Mouse (Mus musculus) heart, adult 9 months (tissue): ENCODE data around the gene Stard3nl.
"Not testable (repeated sequence)": the region's sequence is repeated elsewhere in the genome, so short reads cannot be mapped to it uniquely, and the experiment has no call there.

Source experiments
- DNase-seq, 2 experiments: peaks; one replicate each; pipeline ENCODE4 v3.0.0; 2022; ENCODE audit warnings: low spot score in 2 of 2

The Stard3nl gene

DNA sequence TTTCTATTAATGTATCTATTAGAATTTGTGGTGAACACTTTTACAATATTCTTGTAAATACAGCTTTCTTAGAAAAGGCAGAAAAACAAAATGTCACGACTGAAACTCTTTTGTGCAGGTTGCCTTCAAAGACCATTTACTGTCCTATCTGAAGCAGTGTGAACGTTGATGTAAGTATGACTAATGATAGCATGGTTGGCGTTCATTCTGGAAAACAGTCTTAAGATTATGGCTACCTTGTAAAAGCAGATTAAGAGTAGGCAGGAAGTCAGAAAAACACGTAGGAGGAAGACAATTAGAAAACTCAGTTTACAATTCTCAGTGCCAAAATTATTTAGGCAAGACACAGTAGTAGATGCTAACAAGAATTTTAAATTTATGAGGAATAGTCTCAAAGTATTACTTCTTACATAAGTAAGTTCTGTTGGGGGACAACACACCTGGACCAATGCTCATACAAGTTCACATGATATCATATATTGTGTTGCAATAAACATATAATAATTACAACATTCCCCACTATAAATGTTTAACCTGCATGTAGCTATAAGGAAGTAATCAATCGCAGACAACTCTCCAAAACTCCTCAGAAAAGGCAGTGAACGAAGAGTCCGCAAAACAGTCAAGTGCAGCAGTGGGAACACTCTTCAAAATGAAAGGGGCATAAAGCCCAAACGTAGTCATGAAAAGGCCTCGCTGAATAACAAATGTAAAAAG lies 14.3 kb downstream of the Stard3nl start:
- no peak for DNase-seq

DNA sequence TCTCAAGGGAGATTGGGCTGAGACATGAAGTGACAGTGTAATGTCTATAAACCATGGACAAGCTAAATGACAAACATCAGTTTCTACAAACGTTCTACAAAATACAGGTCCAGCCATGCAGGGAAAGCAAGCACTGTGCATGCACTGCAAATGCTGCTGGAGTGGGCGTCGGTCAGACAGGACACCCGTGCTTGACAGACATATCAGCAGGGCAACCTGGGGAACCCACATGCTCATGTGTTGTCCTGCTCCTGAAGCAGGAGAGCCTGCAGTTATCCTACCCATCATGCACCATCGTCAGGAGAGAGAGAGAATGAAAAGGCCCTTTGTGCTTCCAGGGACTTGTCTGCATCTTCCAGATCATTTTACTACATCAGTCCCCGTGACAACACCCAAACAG lies 16.3 kb downstream of the Stard3nl start:
- DNase-seq, result no peak

DNA sequence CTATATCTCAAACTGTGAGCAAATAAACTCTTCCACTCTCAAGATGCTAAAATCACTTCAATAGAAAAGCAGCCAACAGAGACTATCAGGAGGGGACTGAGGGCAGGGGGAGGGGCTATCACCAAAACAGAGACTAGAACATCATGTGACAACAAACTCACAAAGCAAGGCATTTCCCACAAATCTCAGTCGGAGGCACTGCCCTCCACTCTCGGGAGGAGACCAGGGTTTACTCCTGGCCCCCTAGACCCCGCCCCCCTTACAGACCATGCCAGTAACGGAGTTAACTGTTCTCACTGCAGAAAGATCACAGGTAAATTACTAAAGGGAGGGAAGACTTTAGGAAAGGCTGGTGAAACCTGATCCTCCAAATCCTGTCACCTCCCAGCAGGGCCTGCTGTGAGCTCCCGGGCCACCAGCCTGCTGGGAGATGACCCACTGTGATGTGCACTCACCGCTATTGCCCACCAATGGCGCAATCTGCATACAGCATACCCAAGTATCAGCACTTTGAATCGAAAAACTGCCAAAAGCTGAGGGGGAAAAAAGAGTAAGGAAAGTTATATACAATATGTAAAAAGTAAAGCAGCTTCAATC lies 23.4 kb downstream of the Stard3nl start:
- no peak for DNase-seq

DNA sequence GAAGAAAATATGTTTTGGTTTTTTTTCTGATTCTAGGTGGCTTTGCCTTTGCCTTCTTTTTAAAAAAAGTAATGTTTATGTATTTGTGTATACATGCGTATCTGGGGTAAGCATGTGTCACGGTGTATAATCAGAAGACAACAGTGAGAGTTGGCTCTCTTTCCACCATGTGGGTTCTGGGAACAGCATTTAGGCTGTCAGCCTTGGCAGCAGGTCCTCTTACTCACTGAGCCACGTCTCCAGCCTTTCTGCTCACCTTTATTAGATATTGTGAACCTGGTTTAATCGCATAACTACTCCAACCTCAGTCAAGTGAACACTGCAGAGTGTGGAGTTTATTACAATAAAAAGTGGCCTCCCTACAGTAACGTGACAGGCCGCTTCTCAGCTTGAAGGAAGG lies 26.8 kb downstream of the Stard3nl start:
- no peak for DNase-seq

DNA sequence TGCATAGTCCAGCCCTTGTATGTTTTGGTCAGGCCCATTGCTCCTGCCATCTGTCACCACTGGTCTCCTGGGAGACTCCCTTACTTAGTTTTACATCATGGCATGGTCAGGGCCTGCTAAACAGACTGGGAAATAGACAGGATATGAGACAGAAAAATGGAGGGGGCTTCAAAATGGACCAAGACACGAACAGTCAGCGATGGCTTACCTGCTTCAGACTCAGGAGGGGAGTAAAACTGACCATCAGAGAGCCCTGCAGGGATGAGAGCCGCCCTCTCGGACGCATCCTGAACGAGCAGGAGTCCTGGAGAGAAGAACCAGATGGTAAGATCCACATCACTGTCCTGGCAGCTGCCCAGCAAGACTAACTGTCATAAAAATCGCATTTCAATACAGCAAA lies 28.1 kb downstream of the Stard3nl start:
- no peak for DNase-seq

DNA sequence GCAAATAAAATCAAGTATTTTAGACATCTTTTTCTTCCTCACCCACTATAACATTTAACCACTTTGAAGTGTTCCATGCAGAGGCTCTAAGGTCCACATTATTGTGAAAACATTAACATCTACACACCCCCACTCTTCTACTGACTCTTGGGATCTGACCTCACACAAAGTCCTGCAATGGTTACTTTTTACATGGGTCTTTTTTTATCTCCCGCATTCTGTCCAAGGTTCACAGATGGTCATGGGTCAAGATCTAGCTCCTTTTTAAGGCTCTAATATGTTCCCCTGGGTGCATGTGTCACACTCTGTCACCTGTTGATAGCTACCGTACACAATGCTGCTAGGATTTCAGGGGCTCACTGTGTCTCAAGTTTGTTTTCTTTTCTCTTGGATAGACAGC lies 28.7 kb downstream of the Stard3nl start:
- DNase-seq, result no peak

DNA sequence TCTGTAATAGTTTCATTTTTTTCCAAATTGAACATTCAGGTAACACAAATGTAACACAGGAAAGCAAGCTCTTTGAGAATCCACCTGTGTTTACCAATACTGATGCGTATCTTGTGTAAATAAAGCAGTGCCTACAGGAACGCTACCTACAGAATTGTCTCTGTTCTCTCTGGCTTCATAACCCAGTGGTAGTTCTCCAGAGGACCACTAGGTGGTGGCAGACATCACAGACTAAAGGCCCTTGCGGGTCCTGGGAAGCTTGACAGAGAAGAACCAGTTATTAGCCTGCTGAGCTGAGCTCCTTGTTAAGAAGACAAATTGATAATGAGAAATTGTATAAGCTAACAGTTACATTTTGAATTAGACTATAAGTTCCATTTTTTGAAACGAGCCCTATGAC lies 30.0 kb downstream of the Stard3nl start:
- peak in 1 of 2 experiments; percentile 44 for DNase-seq

DNA sequence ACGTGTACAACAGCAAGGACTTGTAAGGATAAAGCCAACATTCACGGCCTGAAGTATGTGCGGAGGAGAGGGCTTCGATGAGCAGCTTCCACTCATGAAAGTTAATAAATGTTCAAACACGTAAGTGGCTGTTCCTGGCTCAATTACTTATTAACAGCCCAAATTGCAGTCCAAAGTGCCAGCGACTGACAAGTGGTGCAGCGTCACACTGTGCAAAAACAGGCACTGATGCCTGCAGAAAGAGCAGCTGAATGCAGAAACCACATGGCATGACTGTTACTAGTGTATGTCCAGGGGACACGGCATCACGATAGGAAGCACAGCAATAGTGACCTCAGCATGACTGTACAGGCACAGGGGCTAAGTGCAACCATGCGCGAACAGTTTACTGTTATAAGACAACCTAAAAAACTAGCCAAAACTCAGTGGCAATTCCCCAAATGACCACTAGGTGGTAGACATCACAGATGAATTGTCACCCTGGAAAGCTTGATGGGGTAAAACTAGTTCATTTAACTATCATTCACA lies 31.3 kb downstream of the Stard3nl start:
- DNase-seq, result peak in 1 of 2 experiments; percentile 33

DNA sequence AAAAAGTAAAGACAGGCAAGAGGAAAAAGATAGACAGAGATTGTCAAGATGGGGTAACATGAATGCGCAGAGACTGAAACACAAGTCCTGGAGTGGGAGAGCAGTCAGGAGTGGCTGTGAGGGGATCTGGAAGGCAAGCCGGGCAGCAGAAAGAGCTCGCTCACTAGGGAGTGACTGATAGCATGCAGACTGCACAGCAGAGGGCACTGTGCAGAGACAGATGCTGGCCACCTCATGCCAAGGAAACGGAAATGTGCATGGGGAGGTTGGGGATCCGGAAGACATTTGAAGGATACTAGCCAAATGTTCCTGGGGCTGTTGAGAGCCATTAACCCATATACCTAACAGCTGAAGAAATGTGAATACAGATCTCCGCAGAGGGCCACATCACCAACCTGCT lies 33.2 kb downstream of the Stard3nl start:
- no peak for DNase-seq

DNA sequence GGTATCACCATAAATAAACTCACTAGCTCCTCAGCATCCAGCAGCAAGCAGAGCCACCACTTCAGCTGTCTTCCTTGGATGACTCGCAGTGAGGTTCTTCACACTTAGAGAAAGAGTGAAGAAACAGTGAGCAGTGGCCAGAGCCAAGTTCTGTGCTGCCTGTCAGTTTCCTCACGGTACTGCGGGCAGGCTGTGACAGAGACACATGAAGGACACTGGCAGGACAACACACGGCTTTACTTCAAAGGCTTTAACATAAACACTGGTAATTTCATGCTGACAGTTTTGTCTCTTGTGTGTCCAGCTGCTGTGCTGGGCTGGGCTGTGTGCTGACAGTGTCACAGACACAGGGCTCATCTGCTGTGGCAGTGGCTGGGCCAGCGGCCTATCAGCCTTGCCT lies 37.6 kb downstream of the Stard3nl start:
- no peak for DNase-seq

DNA sequence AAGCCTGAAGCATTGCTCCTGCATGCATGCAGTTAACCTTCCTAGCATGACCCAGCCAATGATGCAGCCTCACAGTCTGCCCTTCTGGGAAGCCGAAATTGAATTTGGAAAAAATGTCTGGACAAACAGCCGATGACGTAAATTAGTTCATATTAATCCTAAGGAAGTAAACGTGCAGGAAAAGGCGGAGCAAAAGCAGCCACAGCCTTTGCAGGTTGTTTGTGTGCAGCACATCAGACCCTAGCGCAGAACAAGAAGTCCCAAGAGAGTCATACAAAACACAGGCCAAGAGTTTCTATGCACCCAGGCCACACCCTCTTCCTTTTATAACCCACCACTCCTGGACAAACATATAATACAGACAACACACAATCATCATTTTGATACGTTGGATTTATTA lies 38.3 kb downstream of the Stard3nl start:
- DNase-seq, result peak; percentile 10 to 16

DNA sequence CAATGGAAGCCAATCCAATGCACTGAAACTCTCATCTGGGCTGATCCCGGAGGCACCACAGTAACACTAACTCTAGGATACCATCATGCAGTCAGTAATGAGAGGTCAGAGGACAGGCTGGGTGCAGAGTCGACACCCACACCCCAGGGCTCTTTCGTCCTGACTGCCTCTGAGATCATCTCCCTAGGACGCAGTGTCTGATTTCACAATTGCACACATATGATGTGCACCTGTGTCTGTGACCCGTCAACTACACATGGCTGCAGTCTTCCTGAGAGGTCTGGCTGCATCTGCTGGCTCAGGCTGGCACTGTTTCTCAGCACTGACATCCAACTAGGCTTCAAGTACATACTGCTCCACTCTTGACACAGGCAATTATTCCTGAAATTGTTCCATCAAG lies 38.9 kb downstream of the Stard3nl start:
- DNase-seq, result no peak

DNA sequence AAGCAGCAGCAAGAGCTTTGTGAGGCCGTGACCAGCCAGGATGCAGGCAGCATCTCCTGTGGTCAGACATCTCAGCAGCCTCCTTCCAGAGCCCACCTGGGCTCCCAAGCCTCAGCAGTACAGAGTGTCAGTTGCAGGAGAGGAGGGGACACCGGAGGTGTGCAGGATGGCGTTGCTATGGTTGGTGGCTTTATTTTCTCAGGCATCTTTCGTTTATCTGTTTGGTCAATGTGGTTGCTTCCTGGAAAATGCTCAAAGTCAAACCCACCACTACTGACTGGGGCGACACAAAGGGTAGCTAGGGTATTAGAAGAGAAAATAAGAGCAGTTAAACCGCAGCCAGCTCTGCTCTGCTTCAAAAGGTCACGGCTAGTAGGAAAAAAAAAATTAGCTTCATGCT lies 39.5 kb downstream of the Stard3nl start:
- no peak for DNase-seq

DNA sequence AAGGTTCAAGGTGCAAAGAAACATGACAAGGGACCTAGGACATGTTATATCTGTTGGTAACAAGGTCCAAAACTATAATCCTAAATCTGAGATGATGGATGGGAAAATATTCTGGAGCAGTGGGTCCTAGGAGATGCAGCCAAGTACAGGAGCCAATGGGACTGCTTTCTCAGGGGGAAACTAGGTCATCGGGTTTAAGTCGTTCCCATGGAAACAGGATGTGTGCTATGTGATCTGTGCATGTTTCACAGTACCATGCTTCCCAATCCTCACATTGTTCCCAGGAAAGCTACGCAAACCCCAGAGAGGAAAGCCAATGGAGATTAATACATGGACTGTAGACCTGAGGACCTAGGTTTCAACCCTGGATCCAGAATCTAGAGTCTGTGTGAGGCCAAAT lies 42.8 kb downstream of the Stard3nl start:
- no peak for DNase-seq

DNA sequence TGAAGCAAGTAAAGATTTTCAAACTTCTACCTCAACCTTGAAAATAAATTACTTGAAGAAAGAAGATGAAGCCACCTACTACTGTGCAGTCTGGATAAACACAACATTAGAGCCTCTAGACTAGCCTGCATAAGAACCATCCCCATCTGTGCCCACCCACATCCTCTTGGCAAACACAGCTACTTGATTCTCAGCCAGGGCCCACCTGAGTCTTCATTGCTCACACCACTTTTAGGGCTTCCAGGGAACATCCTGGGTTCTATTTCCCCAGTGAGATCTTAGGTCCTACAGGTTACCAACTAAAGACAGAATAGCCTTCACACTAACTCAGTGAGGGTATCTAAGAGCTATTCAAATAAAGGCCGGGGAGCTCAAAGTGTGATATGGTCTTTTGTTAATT lies 55.2 kb downstream of the Stard3nl start:
- DNase-seq, result not testable (repeated sequence)

DNA sequence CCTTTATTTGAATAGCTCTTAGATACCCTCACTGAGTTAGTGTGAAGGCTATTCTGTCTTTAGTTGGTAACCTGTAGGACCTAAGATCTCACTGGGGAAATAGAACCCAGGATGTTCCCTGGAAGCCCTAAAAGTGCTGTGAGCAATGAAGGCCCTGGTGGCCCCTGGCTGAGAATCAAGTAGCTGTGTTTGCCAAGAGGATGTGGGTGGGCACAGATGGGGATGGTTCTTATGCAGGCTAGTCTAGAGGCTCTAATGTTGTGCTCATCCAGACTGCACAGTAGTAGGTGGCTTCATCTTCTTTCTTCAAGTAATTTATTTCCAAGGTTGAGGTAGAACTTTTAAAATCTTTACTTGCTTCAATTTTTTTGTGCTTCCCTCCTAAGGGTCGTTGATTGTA lies 59.3 kb downstream of the Stard3nl start:
- DNase-seq, result not testable (repeated sequence)
